Mouse (Mus musculus) CD4-positive, CD25-positive, alpha-beta regulatory T cell, adult 4 months (primary cell): ENCODE measurements around the gene Lrr1. TPM values are rescaled to one million over a fixed set of nuclear protein-coding genes. Genes with fewer than 3 reads are reported as not detected.

Source experiments
- ATAC-seq: one replicate; pipeline ENCODE4 v1.8.0; 2017
- polyA plus RNA-seq, 2 experiments: library from polyadenylated mRNA; unstranded; fragments of 100-300 nt; shearing (Covaris generic); gene quantifications; one replicate each; pipeline ENCODE4 v1.2.1; 2017

Lrr1 gene
- polyA plus RNA-seq, 2 experiments from 2014 or later, result 0.70 to 0.71 TPM

- no peak for ATAC-seq
Measured at GRCm38 (mm10) chr12:69198985-69199384, 30.4 kb downstream of the Lrr1 start.

- peak; percentile 32 for ATAC-seq
Measured at GRCm38 (mm10) chr12:69204052-69204833, 35.6 kb downstream of the Lrr1 start, which contains the start of gene Gm49384. Gene Gm49384 (minus strand): TSS chr12:69204267.

DNA sequence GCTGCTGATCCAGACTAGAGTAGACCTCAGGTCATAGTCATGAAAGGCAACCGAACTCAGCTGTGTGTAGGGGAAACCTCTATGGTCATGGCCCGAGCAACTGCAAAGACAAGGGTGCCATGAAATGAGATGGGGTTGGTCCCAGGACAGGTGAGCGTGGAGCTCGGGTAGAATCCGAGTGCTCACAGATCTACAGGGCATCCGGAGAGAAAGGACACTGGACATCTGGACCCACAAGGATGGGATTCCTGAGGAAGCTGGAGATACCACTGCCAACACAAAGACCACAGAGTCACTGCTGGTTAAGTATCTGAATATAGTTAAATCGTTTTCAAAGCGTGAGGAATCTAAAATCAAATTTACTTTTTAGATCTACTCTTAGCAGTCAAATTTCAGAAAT lies 38.8 kb downstream of the Lrr1 start:
- ATAC-seq, result no peak

GRCm38 (mm10) chr12:69207926-69208325 lies 39.3 kb downstream of the Lrr1 start:
- no peak for ATAC-seq

- ATAC-seq, result no peak
Measured at GRCm38 (mm10) chr12:69208520-69208919, 39.9 kb downstream of the Lrr1 start.

- ATAC-seq, result no peak
Measured at GRCm38 (mm10) chr12:69210056-69210979, 41.7 kb downstream of the Lrr1 start.

DNA sequence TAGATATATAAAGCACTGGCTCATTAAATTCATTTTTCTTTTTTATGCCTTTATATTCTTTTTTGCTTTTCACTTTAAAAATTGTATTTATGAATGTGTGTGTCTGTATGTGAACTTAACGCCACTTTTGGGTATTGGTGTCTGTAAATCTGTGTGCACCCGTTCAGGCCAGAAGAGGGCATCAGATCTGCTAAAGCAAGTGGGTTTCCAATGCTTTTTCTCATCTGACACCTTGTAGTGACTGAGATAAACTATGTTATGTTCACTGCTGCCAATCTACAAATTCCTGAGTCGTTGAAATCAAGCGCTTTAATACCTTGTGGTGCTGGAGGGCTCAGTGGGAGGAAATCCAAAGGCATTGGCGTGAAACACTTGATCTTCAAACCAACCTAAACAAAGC lies 42.4 kb downstream of the Lrr1 start:
- ATAC-seq, result no peak

- ATAC-seq, result no peak
Measured at GRCm38 (mm10) chr12:69213186-69213777, 44.7 kb downstream of the Lrr1 start.

DNA sequence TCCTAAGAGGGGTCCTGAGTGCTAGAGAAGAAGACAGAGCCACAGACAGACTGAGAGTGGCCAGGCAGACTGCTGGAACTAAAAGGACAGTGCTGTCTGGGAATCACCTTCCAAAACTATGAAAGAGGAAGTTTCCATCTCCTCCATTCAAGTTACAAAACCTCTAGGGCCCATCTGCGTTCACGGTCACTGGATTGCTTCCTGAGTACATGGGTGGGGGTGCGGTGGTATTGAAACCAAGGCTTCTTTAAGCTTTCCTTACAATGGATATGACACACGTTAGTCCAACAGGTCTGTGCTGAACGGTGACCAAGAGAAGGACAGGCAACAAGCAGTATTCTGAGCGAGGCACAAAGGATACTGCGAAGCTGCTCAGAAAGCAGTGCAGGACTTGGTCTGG lies 45.8 kb downstream of the Lrr1 start:
- ATAC-seq, result no peak

DNA sequence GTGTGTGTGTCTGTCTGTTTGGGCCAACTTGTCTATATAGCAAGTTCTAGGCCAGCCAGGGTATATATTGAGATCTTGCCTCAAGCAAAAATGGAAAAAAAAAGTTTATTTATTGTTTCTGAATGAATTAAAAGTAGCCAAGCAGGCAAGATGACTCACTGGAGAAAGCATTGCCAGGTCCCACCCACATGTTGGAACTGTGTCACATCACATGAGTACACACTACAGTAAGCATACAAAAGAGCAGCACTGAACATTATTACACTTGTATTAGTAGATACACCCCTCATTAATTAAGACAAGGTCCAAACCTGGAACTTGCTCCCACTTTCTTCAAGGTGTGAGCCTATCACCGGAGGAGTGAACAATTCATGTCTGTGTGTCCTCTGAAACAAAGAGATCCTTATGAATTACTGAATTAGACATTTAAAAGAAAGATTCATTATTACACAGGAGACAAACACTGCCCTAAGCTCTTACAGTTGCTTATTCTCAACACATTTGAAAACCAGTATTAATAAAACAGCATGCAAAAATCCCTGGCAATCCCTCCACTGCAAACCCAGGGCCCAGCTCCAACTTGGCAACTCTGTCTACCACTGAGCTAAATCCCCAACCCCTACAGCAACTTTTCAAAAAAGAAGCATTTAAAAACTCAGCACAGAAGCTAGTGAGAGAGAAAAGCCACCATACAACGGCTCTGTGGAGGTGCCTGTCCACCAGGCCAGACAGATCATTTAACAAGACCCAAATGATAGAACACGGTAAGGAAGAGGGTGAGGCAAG lies 46.6 kb downstream of the Lrr1 start:
- ATAC-seq, result no peak

- no peak for ATAC-seq
Measured at GRCm38 (mm10) chr12:69216587-69216986, 48.0 kb downstream of the Lrr1 start.

DNA sequence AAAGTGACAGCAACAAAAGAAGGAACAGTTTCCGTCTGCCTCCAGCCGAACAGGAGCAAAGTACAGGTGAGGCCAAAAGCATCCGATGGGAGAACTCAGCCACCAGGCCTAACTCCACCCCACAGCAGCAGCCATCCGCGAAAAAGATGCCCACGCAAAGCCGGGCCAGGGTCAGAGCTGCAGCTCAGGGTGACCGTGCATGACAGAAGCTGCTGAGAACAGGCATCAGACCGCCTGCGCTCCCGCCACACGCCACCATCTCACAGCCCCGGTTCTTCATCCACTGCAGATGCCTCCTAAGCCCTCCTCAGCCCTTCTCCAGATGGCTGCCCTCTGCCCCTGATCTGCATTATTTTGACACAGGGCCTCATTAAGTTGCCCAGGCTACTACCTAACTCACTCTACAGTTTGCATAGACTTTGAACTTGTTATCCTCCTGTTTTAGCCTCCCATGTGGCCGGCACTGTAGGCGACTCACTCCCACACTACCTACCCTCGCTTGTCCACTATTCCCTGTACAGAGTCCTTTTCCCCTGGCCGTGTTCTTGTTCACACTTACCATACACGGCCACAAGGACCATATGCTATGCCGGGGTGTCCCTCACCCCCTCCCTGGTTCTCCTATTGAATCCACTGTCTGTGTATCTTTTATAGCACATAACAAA lies 52.1 kb downstream of the Lrr1 start:
- no peak for ATAC-seq

DNA sequence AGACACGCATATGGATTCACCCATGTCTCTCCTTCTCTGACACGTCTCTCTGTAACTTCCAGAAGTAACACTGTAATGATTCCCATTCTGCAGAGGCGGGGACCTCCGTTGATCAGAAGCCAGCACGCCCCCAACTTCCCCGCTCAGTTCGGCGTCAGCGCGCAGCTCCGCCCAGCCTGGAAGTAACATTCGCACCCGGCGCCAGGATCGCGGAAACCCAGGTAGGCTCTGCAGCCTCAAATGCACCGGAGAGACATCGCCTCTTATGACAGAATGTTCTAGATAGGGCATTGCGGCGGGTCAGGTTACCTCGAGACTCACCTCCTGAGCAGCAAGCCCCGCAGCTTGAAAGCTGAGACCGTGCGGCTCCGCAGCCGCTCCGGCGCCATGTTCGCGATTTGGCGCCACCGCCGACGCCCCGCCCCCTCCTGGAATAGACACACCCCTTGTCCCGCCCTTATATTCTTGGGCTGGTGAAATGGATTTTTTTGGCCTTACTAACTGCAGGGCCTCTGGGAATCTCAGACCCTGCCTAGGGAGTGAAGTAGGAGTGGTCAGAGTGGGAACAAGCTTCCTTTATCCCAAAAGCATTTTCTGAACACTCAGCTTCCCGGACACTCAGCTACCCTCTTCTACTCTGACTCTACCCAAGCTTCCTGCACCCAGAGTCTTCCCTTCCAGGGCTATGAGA lies 59.3 kb downstream of the Lrr1 start, which contains the start of gene Pole2:
Pole2 (minus strand) TSS at position 420 of the 691 bp plus-strand sequence.
- peak; percentile 89 for ATAC-seq

Other genes starting within 250 kb of the Lrr1 start
- 1,000 to 10,000 TPM; 2,079 to 4,258 TPM for gene Rps29, start 9.6 kb upstream of the Lrr1 start, polyA plus RNA-seq
- gene Rpl36al, start 15.3 kb downstream of the Lrr1 start, polyA plus RNA-seq, result 100 to 1,000 TPM; 393 to 542 TPM
- gene Mgat2, start 15.3 kb downstream of the Lrr1 start, polyA plus RNA-seq, result 10 to 100 TPM in 1 of 2 experiments, 1 to 10 TPM in 1; 7.0 to 18.8 TPM
- gene Gm49383, start 28.3 kb downstream of the Lrr1 start, polyA plus RNA-seq, result 10 to 100 TPM in 1 of 2 experiments, 1 to 10 TPM in 1; 8.3 to 10.7 TPM
- gene Dnaaf2, start 29.6 kb downstream of the Lrr1 start, polyA plus RNA-seq, result 1 to 10 TPM; 2.5 to 2.8 TPM
- 1 to 10 TPM; 8.1 to 8.9 TPM for gene Gm49384, start 35.5 kb downstream of the Lrr1 start, polyA plus RNA-seq
- gene Pole2, start 59.4 kb downstream of the Lrr1 start, polyA plus RNA-seq, result 1 to 10 TPM; 8.6 to 9.1 TPM
- 10 to 100 TPM; 15.1 to 20.3 TPM for gene Klhdc1, start 72.4 kb downstream of the Lrr1 start, polyA plus RNA-seq
- 10 to 100 TPM; 12.2 to 14.3 TPM for gene Klhdc2, start 127.9 kb downstream of the Lrr1 start, polyA plus RNA-seq
- 100 to 1,000 TPM; 163 to 169 TPM for gene Nemf, start 188.4 kb downstream of the Lrr1 start, polyA plus RNA-seq
- 10 to 100 TPM; 27.8 to 79.0 TPM for gene Arf6, start 203.3 kb downstream of the Lrr1 start, polyA plus RNA-seq
- gene Gm9887, start 203.6 kb downstream of the Lrr1 start, polyA plus RNA-seq, result under 1 TPM in 1 of 2 experiments, not detected in 1; 0.54 TPM